Mouse (Mus musculus) neural tube, embryonic 11.5 days (tissue): Measurements from ENCODE around the gene Cd69. TPM values are rescaled to one million over a fixed set of nuclear protein-coding genes. Genes with fewer than 3 reads are reported as not detected.

Source experiments
- ATAC-seq: fragments of 200-750 bp; cut with Nextera tagmentation; 2 replicates; pipeline ENCODE4 v1.8.0; 2017; ENCODE audit warnings: moderate number of reproducible peaks, mild to moderate bottlenecking, moderate TSS enrichment, moderate library complexity; ENCODE audit not compliant: insufficient read depth, low FRiP score, low TSS enrichment
- DNase-seq: peaks from one replicate; pipeline ENCODE4 v3.0.0-alpha.2; 2015; ENCODE audit warnings: low spot score
- H3K27ac ChIP-seq: fragments of 300-500 bp; sonication (generic); 2 replicates; pipeline ENCODE4 v1.5.1; 2014; ENCODE audit warnings: low read depth, mild to moderate bottlenecking, low read length
- H3K27me3 ChIP-seq: fragments of 300-500 bp; sonication (generic); 2 replicates; pipeline ENCODE4 v1.6.1; 2014; ENCODE audit warnings: mild to moderate bottlenecking, low read length, mixed read lengths; ENCODE audit not compliant: control insufficient read depth, insufficient read depth
- H3K36me3 ChIP-seq: fragments of 300-500 bp; sonication (generic); 2 replicates; pipeline ENCODE4 v1.6.1; 2014; ENCODE audit warnings: mild to moderate bottlenecking, low read length, moderate library complexity, mixed read lengths; ENCODE audit not compliant: control insufficient read depth, insufficient read depth
- H3K4me1 ChIP-seq: fragments of 300-500 bp; sonication (generic); 2 replicates; pipeline ENCODE4 v1.6.1; 2014; ENCODE audit warnings: low read length, mixed read lengths; ENCODE audit not compliant: control insufficient read depth, insufficient read depth
- H3K4me2 ChIP-seq: fragments of 300-500 bp; sonication (generic); 2 replicates; pipeline ENCODE4 v1.6.1; 2014; ENCODE audit warnings: low read depth, mild to moderate bottlenecking, moderate library complexity
- H3K4me3 ChIP-seq: fragments of 300-500 bp; sonication (generic); 2 replicates; pipeline ENCODE4 v1.5.1; 2014; ENCODE audit warnings: low read depth, low read length
- H3K9ac ChIP-seq: fragments of 300-500 bp; sonication (generic); 2 replicates; pipeline ENCODE4 v1.6.1; 2014; ENCODE audit warnings: mild to moderate bottlenecking, low read length
- H3K9me3 ChIP-seq: fragments of 300-500 bp; sonication (generic); 2 replicates; pipeline ENCODE4 v1.6.1; 2016; ENCODE audit warnings: low read length; ENCODE audit not compliant: control insufficient read depth
- WGBS: fragments of 180-500 bp; shearing (Covaris S2); extraction: QIAGEN DNeasy Blood & Tissue Kit; methylation state at CpG from one replicate; pipeline ENCODE4 v1.1.7; 2014; 5-methylcytosine and 5-hydroxymethylcytosine counted together
- polyA plus RNA-seq: library from polyadenylated mRNA; unstranded; fragments of >200 nt; fragmentation: Nextera tagmentation; extraction: Ambion mirVana; gene quantifications from 2 replicates; pipeline ENCODE4 v1.2.1, GENCODE M21; 2014

Gene Cd69
- polyA plus RNA-seq, 1 experiment from 2014 or later: not detected

DNA sequence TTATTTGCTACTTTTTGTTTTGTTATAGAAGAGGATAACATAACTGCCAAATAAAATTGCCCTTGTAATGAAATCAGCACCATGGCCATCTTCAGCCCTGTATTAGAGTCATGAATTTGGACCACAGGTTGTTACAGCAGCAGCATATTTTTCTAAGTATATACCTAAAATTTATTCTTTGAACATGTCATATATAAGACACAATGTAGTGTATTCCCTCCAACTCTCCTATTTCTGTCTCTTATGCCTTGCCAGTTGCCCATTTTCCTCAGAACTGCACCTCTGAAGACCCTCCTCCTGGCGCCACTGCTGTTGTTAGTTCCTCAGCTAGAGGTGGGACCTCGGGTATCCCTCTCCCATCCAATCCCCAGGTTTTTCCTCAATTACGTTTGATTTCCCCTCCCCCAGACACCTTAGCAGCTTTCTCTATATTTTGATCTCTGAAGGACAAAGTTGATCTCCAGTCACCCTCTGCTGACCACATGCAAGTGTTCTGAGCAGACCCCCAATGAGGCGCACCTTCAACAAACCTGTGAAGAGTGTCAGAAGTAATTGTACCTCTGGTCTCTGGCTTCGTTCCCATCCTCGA is 41.8 kb downstream of the Cd69 start:
- Histone ChIP-seq H3K4me3 (no peak overlapping the region), H3K27ac (no peak overlapping the region), H3K36me3 (no peaks in the 10 kb centered on the region), H3K4me1 (no peaks in the 10 kb centered on the region), H3K9me3 (no peaks in the 10 kb centered on the region), H3K4me2 (no peak overlapping the region), H3K9ac (no peak overlapping the region), H3K27me3 (no peaks in the 10 kb centered on the region)
- DNase-seq (no peak), ATAC-seq (no peak)
- 87% methylated on average over 6 of the region's 6 CpGs for WGBS

DNA sequence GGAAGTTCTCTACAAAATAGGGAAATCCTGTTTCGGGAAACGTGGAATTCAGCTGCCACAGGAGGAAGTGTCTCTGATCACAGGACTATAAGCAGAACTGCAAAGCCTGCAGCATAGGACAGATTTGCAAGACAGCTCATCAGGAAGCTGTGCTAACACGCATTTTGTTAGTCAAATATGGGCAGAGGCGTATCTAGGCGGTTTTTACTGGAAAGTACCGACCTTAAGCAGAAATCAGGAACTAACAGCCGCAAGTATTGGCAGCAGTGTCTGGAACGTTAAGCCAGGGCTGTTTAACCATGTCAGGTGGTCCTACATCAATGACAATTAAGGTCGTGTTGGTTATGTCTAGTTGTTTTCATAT is 42.4 kb downstream of the Cd69 start:
- no peaks in the 10 kb centered on the region for H3K9me3 ChIP-seq
- no peak overlapping the region for H3K27ac ChIP-seq
- WGBS: 81% methylated on average over 9 of the region's 9 CpGs
- H3K4me3 ChIP-seq: no peak overlapping the region
- no peak overlapping the region for H3K9ac ChIP-seq
- no peak for ATAC-seq
- H3K36me3 ChIP-seq: no peaks in the 10 kb centered on the region
- no peaks in the 10 kb centered on the region for H3K27me3 ChIP-seq
- no peak overlapping the region for H3K4me2 ChIP-seq
- DNase-seq: no peak
- no peaks in the 10 kb centered on the region for H3K4me1 ChIP-seq

DNA sequence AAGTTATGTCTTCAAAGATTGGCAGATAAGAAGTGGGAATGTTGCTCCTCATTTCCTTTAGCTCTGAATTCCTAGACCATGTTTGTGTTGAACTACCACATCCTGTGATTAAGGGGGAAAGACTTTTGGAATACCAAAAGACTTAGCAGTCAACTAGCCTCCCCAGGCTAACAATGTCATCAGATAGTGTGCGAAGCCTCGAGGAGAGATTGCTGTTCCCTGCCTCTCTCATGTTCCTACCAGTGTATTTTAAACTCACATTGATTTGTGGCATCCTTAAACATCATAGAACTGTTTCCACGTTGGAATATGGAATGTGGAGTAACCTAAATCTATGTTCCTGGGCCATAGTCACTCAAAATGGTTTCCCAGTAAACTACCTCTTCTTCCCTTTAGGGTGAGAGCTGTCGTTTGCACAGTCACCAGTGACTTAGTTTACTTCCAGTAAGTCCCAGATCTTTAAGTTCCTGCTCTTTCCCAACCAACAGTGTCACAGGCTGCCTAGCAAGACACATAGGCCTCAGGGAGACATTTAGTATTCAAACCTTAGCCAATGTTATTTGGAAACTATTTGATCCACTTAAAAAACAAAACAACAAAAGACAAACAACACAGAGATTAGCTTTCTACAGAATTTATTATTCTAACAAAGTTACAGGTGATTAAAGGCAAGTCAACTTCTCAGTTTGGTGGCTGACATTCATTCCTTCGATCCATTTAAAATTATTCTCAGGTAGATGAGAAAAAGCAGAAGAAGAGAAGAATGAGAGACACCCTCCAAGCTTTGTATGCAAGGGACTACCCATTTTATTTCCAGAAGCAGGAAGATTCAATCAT is 43.0 kb downstream of the Cd69 start:
- no peaks in the 10 kb centered on the region for H3K36me3 ChIP-seq
- H3K9me3 ChIP-seq: no peaks in the 10 kb centered on the region
- H3K4me2 ChIP-seq: no peak overlapping the region
- no peak overlapping the region for H3K9ac ChIP-seq
- ATAC-seq (no peak), DNase-seq (no peak)
- H3K4me3 ChIP-seq: no peak overlapping the region
- no peak overlapping the region for H3K27ac ChIP-seq
- WGBS: 79% methylated on average over 5 of the region's 5 CpGs
- no peaks in the 10 kb centered on the region for H3K4me1 ChIP-seq
- H3K27me3 ChIP-seq: no peaks in the 10 kb centered on the region

DNA sequence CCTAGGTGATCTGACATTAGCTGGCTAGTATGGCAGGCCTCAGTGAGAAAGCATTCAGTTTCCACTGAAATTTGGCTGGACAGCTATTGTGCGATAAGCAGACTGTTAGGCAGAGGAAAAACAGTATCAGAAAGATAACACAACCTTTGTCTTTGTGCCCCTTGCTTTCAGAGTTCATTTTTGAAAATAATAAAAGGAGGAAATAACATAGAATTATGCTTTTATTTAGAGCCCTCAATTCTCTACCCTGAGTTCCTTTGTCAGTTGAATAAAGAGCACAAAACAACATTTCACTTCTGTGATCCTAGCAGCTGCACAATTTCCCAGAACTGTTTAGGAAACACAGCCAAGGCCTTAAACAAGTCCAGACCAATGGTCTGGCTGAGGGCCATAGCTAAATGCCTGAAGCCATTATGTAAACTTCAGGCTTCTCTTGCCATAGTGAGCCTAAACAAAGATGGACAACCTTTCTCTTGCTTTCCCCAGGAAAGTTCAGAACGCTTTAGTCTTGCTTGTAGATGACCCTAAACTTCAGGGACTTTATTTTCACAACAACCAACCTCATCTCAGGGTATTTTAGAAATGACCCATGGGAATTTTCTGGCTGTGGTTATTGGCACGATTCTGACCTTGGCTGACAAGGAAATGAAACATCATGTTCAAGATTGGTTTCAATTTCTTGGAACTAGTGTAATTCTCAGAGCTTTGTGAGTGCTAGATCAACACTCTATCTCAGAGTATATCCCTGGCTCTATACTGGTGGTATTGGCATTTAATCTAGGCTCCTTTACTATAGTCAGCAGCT is 45.3 kb downstream of the Cd69 start:
- ATAC-seq: no peak
- no peak overlapping the region for H3K4me2 ChIP-seq
- 86% methylated on average over 3 of the region's 3 CpGs for WGBS

DNA sequence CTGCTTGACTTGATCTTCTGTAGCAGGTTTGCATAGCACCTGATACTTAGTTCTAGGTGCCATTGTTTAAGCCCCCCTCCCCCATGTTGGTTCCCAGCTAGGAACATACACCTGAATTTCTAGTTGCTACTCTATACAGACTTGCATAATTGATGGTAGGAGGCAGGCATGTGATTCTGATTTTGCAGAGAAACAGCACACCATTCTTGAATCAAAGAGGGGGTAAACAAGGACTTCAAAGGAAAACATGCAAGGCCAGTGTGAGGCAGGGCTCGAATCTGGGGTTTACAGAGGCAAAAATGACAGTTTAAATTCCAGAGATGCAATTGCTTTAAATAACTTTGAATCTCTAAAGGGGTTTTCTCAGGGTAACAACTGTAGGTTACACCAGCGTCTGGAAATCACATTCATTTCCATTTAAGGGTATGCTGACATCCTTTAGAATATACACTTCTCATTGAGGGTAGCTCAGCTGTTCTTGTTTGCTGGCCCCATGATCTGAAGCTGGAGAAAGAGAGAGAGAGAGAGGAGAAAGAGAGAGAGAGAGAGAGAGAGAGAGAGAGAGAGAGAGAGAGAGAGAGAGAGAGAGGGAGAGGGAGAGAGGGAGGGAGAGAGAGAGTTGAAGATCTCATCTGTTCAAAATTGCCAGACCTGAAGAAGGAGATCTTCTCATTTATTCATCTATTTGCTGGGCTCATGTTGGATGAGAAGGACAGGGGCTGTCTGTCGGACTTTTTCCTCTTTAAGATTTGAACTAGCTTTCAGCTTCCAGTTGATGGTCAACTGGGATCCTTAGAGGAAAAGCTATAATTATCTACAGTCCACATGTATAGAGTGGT is 46.1 kb downstream of the Cd69 start:
- Histone ChIP-seq H3K9ac (no peak overlapping the region), H3K4me1 (no peaks in the 10 kb centered on the region), H3K4me2 (no peak overlapping the region), H3K27me3 (no peaks in the 10 kb centered on the region), H3K9me3 (no peaks in the 10 kb centered on the region), H3K27ac (no peak overlapping the region), H3K4me3 (no peak overlapping the region), H3K36me3 (no peaks in the 10 kb centered on the region)
- WGBS: 55% methylated on average over 3 of the region's 3 CpGs
- no peak for DNase-seq
- ATAC-seq: no peak

More for the DNA sequence above, 45.3 kb downstream of the Cd69 start:
- H3K9me3 ChIP-seq: no peaks in the 10 kb centered on the region
- no peak overlapping the region for H3K4me3 ChIP-seq
- no peak overlapping the region for H3K27ac ChIP-seq
- DNase-seq: no peak
- H3K9ac ChIP-seq: no peak overlapping the region
- no peaks in the 10 kb centered on the region for H3K36me3 ChIP-seq
- H3K27me3 ChIP-seq: no peaks in the 10 kb centered on the region
- no peaks in the 10 kb centered on the region for H3K4me1 ChIP-seq

DNA sequence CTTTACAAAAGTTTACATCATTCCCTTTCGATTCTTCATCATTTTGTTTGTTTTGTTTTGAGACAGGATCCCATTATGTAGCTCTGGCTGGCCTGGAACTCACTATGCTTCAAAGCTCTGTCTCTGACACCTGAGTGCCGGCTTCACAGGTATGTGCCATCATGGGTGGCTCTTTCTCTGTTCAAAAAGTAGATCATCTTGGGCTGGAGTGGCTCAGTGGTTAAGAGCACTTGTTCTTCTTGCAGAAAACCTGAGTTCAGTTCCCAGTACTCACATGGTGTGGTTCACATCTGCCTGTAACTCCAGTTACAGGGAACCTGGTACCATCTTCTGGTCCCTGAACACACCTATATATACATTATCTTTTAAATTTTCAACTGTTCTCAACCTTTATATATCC is 50.2 kb downstream of the Cd69 start:
- Histone ChIP-seq H3K4me1 (no peaks in the 10 kb centered on the region), H3K27me3 (no peaks in the 10 kb centered on the region), H3K9me3 (no peaks in the 10 kb centered on the region), H3K4me2 (no peak overlapping the region), H3K4me3 (no peak overlapping the region), H3K27ac (no peak overlapping the region), H3K36me3 (no peaks in the 10 kb centered on the region), H3K9ac (no peak overlapping the region)
- DNase-seq: no peak
- no peak for ATAC-seq
- 82% methylated on average over 2 of the region's 2 CpGs for WGBS

DNA sequence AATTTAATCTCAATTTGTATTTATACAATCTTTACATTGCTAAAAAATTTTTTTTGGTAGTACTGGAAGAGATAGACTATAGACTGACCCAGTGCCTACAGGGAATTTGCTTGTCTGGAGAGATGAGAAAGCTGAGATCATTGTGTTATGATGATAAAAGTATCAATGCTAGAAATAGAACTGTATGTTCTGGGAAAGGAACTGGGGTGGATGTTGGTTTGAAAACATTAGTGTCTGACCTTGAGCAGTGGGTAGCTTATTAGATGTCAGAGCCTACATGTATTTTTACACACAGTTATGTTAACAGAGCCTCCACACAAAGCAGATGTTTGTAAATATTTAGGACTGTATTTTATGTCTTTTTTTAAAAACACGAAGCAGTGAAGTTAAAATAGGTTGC is 51.1 kb downstream of the Cd69 start:
- Histone ChIP-seq H3K36me3 (no peaks in the 10 kb centered on the region), H3K9me3 (no peaks in the 10 kb centered on the region), H3K9ac (no peak overlapping the region), H3K27ac (no peak overlapping the region), H3K27me3 (no peaks in the 10 kb centered on the region), H3K4me3 (no peak overlapping the region), H3K4me1 (no peaks in the 10 kb centered on the region), H3K4me2 (no peak overlapping the region)
- DNase-seq: no peak
- ATAC-seq: no peak
- 65% methylated on average over 1 of the region's 1 CpGs for WGBS

DNA sequence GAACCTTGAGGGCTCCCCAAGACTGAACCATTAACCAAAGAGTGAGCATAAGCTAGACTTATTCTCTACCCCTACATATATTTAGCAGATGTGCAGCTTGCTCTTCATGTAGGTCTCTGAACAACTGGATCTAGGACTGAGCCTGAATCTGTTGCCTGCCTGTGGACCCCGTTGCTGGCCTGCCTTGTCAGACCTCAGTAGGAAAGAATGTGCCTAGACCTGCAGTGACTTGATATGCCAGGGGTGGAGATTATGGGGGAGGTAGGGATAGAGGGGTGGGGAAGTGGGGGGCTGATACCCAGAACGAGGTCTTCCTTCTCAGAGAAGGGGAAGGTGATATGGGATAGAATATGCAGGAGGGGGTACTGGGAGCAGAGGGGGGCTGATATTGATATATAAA is 51.6 kb downstream of the Cd69 start:
- Histone ChIP-seq H3K36me3 (no peaks in the 10 kb centered on the region), H3K9ac (no peak overlapping the region), H3K27me3 (no peaks in the 10 kb centered on the region), H3K4me1 (no peaks in the 10 kb centered on the region), H3K4me2 (no peak overlapping the region), H3K9me3 (no peaks in the 10 kb centered on the region), H3K4me3 (no peak overlapping the region), H3K27ac (no peak overlapping the region)
- DNase-seq (no peak), ATAC-seq (no peak)
- WGBS: 86% methylated on average over 2 of the region's 2 CpGs
